Mouse (Mus musculus): ENCODE measurements around the gene Ppp1r11.

DNA sequence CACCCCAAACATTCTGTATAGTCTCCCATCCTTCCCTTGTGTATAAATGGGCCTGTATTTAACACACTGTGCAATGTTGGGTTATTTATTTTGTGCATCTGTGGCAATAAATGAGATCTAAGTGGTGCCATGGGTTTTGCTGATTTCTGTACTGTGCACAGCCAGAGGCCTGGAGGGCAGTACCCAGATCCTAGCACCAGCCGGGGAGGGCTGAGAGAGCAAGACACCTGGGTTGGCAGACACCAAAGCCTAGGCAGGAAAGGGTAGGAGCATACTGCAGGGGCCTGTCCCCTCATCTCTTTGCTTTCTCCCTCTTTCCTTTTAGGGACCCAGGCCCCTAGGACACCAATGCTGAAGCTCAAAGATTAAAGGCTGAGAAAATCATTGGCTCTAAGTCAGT lies 3.3 kb downstream of the Ppp1r11 start:
- TF ChIP-seq GATA1 (IDR thresholded peaks at IDR 0.05; ENCODE audit: borderline replicate concordance, low read length) = no peak
- no peak for TF ChIP-seq CTCF (IDR thresholded peaks at IDR 0.05; ENCODE audit: low read depth, low read length)
- no peak for TF ChIP-seq GATA2 (IDR thresholded peaks at IDR 0.05; ENCODE audit: borderline replicate concordance, low read depth, low read length)
- no peak for TF ChIP-seq TAL1 (conservative IDR thresholded peaks at IDR 0.05; ENCODE audit: low read depth, low read length)
